Mouse (Mus musculus) heart, adult 2 months (tissue): ENCODE measurements around the gene Wdr45. TPM values are rescaled to one million over a fixed set of nuclear protein-coding genes. Genes with fewer than 3 reads are reported as not detected.
A peak's percentile ranks its signal among the peaks of the same experiment; 100 is the strongest.
"Not testable (repeated sequence)": the region's sequence is repeated elsewhere in the genome, so short reads cannot be mapped to it uniquely, and the experiment has no call there.

Experiments
- DNase-seq, 2 experiments: peaks; one replicate each; pipeline ENCODE4 v3.0.0; 2021
- H3K27ac ChIP-seq: fragments of 200-600 bp; 2 replicates; pipeline ENCODE4 v1.8.1; 2022
- H3K27me3 ChIP-seq: fragments of 200-500 bp; 2 replicates; pipeline ENCODE4 v1.6.1; 2012; ENCODE audit warnings: mild to moderate bottlenecking, low read length, inconsistent platforms, mixed read lengths; ENCODE audit not compliant: control insufficient read depth, insufficient read depth
- H3K36me3 ChIP-seq: fragments of 200-500 bp; 2 replicates; pipeline ENCODE4 v1.6.1; 2012; ENCODE audit warnings: low read length, inconsistent platforms; ENCODE audit not compliant: control insufficient read depth, insufficient read depth
- H3K4me1 ChIP-seq: fragments of 200-500 bp; 2 replicates; pipeline ENCODE4 v1.6.1; 2011; ENCODE audit warnings: low read length; ENCODE audit not compliant: control insufficient read depth, insufficient read depth
- H3K4me3 ChIP-seq: fragments of 200-600 bp; 2 replicates; pipeline ENCODE4 v1.8.1; 2022
- H3K79me2 ChIP-seq: fragments of 200-500 bp; replicated peaks from 2 replicates; pipeline ENCODE4 v1.6.1; 2012; ENCODE audit warnings: mild to moderate bottlenecking, inconsistent platforms, low read length, moderate library complexity, mixed read lengths; ENCODE audit not compliant: control insufficient read depth, insufficient read depth
- H3K9ac ChIP-seq: fragments of 200-500 bp; 2 replicates; pipeline ENCODE4 v1.6.1; 2012; ENCODE audit warnings: low read depth, mild to moderate bottlenecking, control low read depth, inconsistent platforms, low read length, mixed read lengths
- CTCF ChIP-seq: fragments of 200-600 bp; IDR thresholded peaks from 2 replicates; pipeline ENCODE4 v1.8.1; 2022; ENCODE audit warnings: antibody characterized with exemption, mild to moderate bottlenecking, moderate library complexity
- EP300 ChIP-seq: fragments of 200-500 bp; IDR thresholded peaks from 2 replicates; pipeline ENCODE4 v1.6.1; 2011; ENCODE audit warnings: low read depth, low read length, control low read depth; ENCODE audit not compliant: insufficient read depth
- POLR2A ChIP-seq: fragments of 200-500 bp; IDR thresholded peaks from 2 replicates; pipeline ENCODE4 v1.6.1; 2011; ENCODE audit warnings: mild to moderate bottlenecking, low read depth, low read length, control low read depth; ENCODE audit not compliant: insufficient read depth
- WGBS: fragments of 180-500 bp; shearing (Covaris S2); methylation state at CpG from one replicate; pipeline ENCODE4 v1.1.7; 2018; 5-methylcytosine and 5-hydroxymethylcytosine counted together
- intact Hi-C: fragments of 180-260 bp; cut with DNase I; formaldehyde crosslinking; loops from one replicate; pipeline ENCODE4 v1.15.1; 2025
- long read RNA-seq: library from polyadenylated mRNA; stranded (forward); transcript quantifications from one replicate; pipeline ENCODE4 v2.0.0, GENCODE M21; 2021
- polyA plus RNA-seq: library from polyadenylated mRNA; depleted of rRNA; stranded (reverse); fragments of >200 nt; gene quantifications from 2 replicates; pipeline ENCODE4 v1.2.3, GENCODE M21; 2012; rRNA removed
- total RNA-seq, 2 experiments: library from RNA; stranded (reverse); gene quantifications; 2 replicates each; pipeline ENCODE4 v1.2.3; 2021

Wdr45 gene
- total RNA-seq (10 to 100 TPM; 41.3 to 42.5 TPM), polyA plus RNA-seq (48.3 and 57.9 TPM in 2 replicates)
- long read RNA-seq, transcript Wdr45-201 (11 exons, 1,609 nt): major isoform, 7 of 14 reads
- long read RNA-seq, partial matches to known transcripts: 1 of 14 reads
- long read RNA-seq, other reads (novel, unspliced or antisense): 5 of 14 reads

DNA sequence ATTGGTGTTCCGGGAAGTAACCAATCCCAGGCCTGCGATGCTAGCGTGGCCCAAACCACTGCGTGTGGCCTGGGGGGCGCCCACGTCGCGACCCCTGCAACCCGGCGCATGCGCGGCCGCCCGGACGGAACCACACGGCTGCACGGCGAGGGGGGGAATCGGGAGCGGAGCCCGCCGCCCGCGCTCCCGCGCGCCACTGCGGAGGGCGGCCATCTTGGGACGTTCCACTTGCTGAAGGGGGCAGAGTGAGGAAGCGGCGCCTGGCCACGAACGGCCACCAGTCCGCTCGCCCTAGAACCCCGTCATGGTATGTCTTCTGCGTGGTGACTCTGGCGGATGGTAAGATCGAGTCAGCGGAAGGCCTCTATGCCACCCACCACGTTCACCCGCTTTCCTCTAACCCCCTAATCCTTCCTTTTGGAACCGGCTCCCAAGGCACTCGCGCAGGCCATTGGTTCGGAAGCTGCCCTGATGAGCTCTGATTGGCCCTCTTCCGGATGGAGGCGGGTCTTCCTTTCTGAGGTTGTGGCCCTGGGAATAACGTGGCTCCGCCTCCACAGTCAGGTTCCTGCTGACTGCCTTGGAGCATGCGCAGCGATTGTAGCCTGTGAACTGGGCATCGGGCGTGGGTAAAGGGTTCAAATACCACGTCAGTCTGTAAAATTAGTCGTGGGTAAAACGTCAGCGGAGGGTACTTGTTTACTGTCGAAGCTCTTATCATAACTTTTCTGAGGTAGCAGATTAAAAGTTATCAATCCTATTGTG is at the start of gene Wdr45:
Gene Wdr45, plus strand, starts transcription at position 199 of the 765 bp plus-strand sequence.
- 11% methylated on average over 51 of the region's 60 CpGs for WGBS
- H3K79me2 ChIP-seq, H3K4me1 ChIP-seq, H3K36me3 ChIP-seq, intact Hi-C loops, H3K27me3 ChIP-seq: not testable (repeated sequence)
- H3K9ac ChIP-seq: peak within 1 kb of the TSS; percentile 75
- peak; percentile 88 to 94 for DNase-seq
- peak within 1 kb of the TSS; percentile 41 for H3K4me3 ChIP-seq
- TF ChIP-seq POLR2A: peak; percentile 51
- H3K27ac ChIP-seq: peak within 1 kb of the TSS; percentile 79

DNA sequence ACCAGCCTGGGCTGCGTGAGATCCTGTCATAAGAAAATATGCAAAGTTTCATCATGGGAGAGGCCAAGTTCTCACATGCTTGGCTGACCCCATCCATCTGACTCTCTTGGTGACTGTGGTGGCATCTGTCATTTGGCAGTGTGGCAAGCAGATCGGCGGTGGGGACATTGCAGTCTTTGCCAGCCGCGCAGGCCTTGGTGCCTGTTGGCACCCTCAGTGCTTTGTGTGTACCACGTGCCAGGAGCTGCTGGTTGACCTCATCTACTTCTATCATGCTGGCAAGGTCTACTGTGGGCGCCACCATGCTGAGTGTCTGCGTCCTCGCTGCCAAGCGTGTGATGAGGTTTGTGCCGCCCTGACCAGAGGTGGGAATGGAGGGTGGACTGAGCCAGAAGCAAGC is 49.3 kb upstream of the Wdr45 start:
- peaks cover 8% of the 10 kb centered on the region for H3K4me1 ChIP-seq
- peak overlapping the region; percentile 82 for H3K27ac ChIP-seq
- H3K79me2 ChIP-seq: no peaks in the 10 kb centered on the region
- intact Hi-C loops: no loop called here
- peak in 1 of 2 experiments; percentile 73 for DNase-seq
- no peak overlapping the region for H3K9ac ChIP-seq
- WGBS: 66% methylated on average over 11 of the region's 11 CpGs
- H3K27me3 ChIP-seq: no peaks in the 10 kb centered on the region
- no peak overlapping the region for H3K4me3 ChIP-seq
- peaks cover 25% of the 10 kb centered on the region for H3K36me3 ChIP-seq
- TF ChIP-seq POLR2A (0 out of 2 replicates have a peak, but pooled peaks have one; percentile 25), CTCF (no peak), EP300 (peak; percentile 74; the same call in 1 of the 2 replicates)

DNA sequence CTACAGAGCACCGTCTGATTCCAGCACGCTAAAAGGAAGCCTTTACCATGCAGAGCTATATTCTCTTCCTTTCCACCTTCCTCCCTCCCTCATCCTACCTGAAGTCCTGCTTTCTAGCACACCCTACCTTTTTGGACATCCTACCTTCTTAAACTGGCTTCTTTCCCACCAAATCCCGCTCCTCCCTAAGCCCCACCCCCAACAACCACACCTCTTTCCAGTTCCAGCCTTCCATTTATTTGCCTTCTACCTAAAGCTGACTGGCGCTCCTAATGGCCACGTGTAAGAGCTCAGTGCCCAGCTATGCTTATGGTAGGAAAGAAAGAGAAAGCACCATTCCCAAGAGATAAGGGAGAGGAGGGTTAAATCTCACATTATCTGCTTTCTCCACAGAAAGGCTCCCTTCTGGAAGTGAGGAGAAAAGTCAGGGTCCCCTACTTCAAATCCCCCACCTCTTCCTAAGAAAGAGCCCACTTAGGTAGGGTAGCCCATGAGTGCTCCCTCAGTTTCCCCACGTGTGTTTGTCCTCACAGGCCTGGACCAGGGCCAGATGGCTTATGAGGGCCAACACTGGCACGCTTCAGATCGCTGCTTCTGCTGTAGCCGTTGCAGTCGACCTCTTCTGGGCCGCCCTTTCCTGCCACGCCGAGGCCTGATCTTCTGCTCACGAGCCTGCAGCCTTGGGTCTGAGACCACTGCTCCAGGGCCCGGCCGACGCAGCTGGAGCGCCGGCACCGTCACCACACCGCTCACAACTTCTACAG is 48.2 kb upstream of the Wdr45 start:
- H3K27ac ChIP-seq: no peak overlapping the region
- no peak overlapping the region; the same call in 1 of the 2 replicates for H3K9ac ChIP-seq
- intact Hi-C loops: no loop called here
- peaks cover 15% of the 10 kb centered on the region for H3K36me3 ChIP-seq
- no peak for DNase-seq
- H3K4me3 ChIP-seq: no peak overlapping the region
- no peaks in the 10 kb centered on the region for H3K27me3 ChIP-seq
- WGBS: 70% methylated on average over 21 of the region's 21 CpGs
- TF ChIP-seq EP300 (no peak), CTCF (no peak), POLR2A (no peak)
- H3K79me2 ChIP-seq: no peaks in the 10 kb centered on the region
- peaks cover 8% of the 10 kb centered on the region for H3K4me1 ChIP-seq

DNA sequence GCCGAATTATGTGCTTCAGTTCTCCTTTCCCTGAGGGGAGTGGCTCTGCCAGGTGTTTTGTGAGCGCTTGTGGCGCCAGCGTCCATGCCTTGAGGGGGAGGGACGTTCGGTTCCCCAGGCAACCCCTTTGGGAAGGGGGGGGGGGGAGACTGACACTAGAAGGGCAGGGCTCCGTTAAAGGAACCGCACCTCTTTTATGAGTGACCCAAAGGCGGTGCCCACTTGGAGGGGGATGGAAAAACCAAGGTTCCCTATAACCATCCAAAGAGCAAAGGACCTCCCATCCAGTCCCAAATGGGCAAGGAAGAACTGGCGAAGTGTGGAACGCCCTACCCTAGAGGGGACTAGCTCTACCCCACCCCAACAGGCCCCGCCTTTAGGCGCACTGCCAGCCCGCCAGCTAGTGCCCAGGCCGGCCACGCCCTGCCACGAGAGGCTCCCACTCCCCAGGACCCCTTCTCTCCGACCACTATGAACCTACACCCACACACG is 43.7 kb upstream of the Wdr45 start:
- peak overlapping the region; percentile 74 for H3K27ac ChIP-seq
- 19% methylated on average over 19 of the region's 19 CpGs for WGBS
- no peaks in the 10 kb centered on the region for H3K79me2 ChIP-seq
- DNase-seq: peak; percentile 82 to 84
- H3K27me3 ChIP-seq: no peaks in the 10 kb centered on the region
- peak overlapping the region; percentile 59 for H3K4me3 ChIP-seq
- peaks cover 3% of the 10 kb centered on the region; the same call in 1 of the 2 replicates for H3K4me1 ChIP-seq
- intact Hi-C loops: no loop called here
- H3K36me3 ChIP-seq: peaks cover 4% of the 10 kb centered on the region
- TF ChIP-seq POLR2A: no peak
- TF ChIP-seq CTCF: no peak
- TF ChIP-seq EP300: no peak
- peak overlapping the region; percentile 87 for H3K9ac ChIP-seq

DNA sequence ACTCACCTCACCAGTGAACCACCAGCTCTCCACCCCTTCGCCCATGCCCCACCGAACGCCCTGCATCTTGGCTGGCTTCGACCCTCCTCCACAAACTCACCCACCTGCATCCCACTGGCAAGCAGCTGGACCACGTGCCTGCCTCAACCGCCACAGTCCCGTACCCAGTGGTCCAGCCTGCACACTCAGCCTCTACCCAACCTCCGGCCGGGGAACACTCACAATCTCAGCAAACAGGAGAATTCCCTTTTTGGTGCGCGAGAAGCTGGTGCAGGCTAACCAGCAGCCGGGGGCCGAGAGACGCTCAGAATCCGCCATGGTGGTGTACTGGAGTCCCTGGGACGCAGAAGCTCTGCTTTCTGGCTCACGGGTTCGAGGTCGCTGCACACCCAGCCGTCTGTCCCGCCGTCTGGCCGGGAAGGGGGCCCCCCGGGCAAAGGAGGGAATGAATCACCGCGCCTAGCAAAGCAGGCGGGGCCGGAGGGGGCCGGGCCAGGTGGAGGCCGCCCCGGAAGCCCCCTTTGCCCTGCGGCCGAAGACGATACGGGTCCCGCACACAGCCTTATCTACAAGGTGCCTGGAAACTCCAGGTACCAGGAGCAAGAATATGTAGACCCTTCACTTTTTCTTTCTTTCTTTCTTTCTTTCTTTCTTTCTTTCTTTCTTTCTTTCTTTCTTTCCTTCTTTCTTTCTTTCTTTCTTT is 43.1 kb upstream of the Wdr45 start, which contains the start of gene Plp2:
Gene Plp2, minus strand, starts transcription at position 470 of the 703 bp plus-strand sequence.
- intact Hi-C loops: no loop called here
- Histone ChIP-seq H3K79me2 (no peaks in the 10 kb centered on the region), H3K4me1 (peaks cover 3% of the 10 kb centered on the region; the same call in 1 of the 2 replicates), H3K36me3 (peaks cover under 1% of the 10 kb centered on the region), H3K27ac (peak within 1 kb of the TSS; percentile 74), H3K27me3 (no peaks in the 10 kb centered on the region), H3K9ac (peak within 1 kb of the TSS; percentile 87), H3K4me3 (peak within 1 kb of the TSS; percentile 59)
- DNase-seq: peak; percentile 64 to 67
- TF ChIP-seq POLR2A: peak; percentile 24; the same call in 1 of the 2 replicates
- no peak for TF ChIP-seq CTCF
- 17% methylated on average over 36 of the region's 36 CpGs for WGBS
